Mouse (Mus musculus) limb, embryonic 13.5 days (tissue): ENCODE measurements around the gene Necab3. TPM values are rescaled to one million over a fixed set of nuclear protein-coding genes. Genes with fewer than 3 reads are reported as not detected.

Experiments
- ATAC-seq: fragments of 200-750 bp; cut with Nextera tagmentation; 2 replicates; pipeline ENCODE4 v1.8.0; 2017; ENCODE audit warnings: low read depth, moderate number of reproducible peaks, moderate TSS enrichment; ENCODE audit not compliant: low FRiP score
- H3K27ac ChIP-seq: fragments of 300-500 bp; sonication (generic); 2 replicates; pipeline ENCODE4 v1.5.1; 2015; ENCODE audit warnings: inconsistent platforms, mild to moderate bottlenecking, moderate library complexity
- H3K27me3 ChIP-seq: fragments of 300-500 bp; sonication (generic); 2 replicates; pipeline ENCODE4 v1.6.1; 2015; ENCODE audit warnings: mild to moderate bottlenecking, inconsistent platforms
- H3K36me3 ChIP-seq: fragments of 300-500 bp; sonication (generic); 2 replicates; pipeline ENCODE4 v1.6.1; 2015; ENCODE audit warnings: inconsistent platforms, mild to moderate bottlenecking, moderate library complexity
- H3K4me1 ChIP-seq: fragments of 300-500 bp; sonication (generic); 2 replicates; pipeline ENCODE4 v1.6.1; 2015; ENCODE audit warnings: inconsistent platforms
- H3K4me2 ChIP-seq: fragments of 300-500 bp; sonication (generic); replicated peaks from 2 replicates; pipeline ENCODE4 v1.6.1; 2015; ENCODE audit warnings: inconsistent platforms, mild to moderate bottlenecking, moderate library complexity
- H3K4me3 ChIP-seq: fragments of 300-500 bp; sonication (generic); 2 replicates; pipeline ENCODE4 v1.5.1; 2015; ENCODE audit warnings: moderate library complexity, mild to moderate bottlenecking, inconsistent platforms
- H3K9ac ChIP-seq: fragments of 300-500 bp; sonication (generic); 2 replicates; pipeline ENCODE4 v1.6.1; 2015; ENCODE audit warnings: mild to moderate bottlenecking, inconsistent platforms
- H3K9me3 ChIP-seq: fragments of 300-500 bp; sonication (generic); 2 replicates; pipeline ENCODE4 v1.6.1; 2016; ENCODE audit warnings: inconsistent platforms
- WGBS: fragments of 180-500 bp; shearing (Covaris S2); methylation state at CpG from one replicate; pipeline ENCODE4 v1.1.7; 2015; 5-methylcytosine and 5-hydroxymethylcytosine counted together
- polyA plus RNA-seq: library from polyadenylated mRNA; unstranded; fragments of >200 nt; fragmentation: Nextera tagmentation; extraction: Ambion mirVana; gene quantifications from 2 replicates; pipeline ENCODE4 v1.2.1, GENCODE M21; 2015

Necab3 gene
- 3.7 and 3.9 TPM in 2 replicates for polyA plus RNA-seq

DNA sequence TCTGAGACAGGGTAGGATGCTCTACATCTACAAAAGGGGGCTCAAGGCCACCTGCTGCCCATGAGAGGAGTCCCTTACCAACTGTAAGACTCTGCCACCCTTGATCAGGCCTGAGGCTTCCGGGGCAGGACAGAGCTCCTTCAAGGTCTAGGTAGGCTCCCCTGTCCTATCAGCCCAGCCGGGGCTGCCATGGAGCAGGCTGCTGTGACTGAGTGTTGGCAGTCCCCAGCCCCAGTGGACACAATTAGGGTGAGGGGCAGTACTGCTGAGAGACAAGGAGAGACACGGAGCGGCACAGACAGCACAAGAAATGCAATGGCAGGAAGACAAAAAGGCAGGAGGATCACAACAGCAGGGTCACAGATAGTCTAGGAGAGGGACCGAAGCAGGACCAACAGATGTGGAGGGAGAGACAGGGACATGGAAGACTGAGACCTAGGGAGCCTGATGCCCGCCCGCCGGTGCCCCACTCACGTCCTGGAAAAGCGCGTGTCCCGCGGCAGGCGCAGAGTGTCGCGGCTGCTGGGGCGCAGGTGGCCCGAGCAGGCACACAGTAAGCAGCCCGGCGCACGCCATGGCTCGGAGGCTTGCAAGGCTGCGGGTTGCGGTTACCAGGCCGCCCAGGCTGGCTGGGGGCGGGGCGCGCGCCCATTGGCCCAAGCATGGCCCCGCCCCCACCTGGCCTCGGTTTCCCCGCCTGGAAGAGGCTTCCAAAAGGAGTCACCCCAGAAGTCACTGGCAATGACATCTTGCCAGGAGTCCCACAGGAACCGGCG, at the start of gene Necab3:
Gene Necab3, minus strand, starts transcription at position 627 of the 776 bp plus-strand sequence.
- WGBS, result 4% methylated on average over 34 of the region's 34 CpGs
- H3K36me3 ChIP-seq, result peaks cover 30% of the 10 kb centered on the region
- H3K4me3 ChIP-seq, result peak within 1 kb of the TSS; percentile 39
- H3K9me3 ChIP-seq, result no peaks in the 10 kb centered on the region
- no peaks in the 10 kb centered on the region for H3K27me3 ChIP-seq
- ATAC-seq, result peak; percentile 37; the same call in 1 of the 2 replicates
- H3K9ac ChIP-seq, result peak within 1 kb of the TSS; percentile 57
- H3K4me1 ChIP-seq, result peaks cover 30% of the 10 kb centered on the region
- no peak within 1 kb of the TSS for H3K27ac ChIP-seq
- peak within 1 kb of the TSS; percentile 69 for H3K4me2 ChIP-seq

DNA sequence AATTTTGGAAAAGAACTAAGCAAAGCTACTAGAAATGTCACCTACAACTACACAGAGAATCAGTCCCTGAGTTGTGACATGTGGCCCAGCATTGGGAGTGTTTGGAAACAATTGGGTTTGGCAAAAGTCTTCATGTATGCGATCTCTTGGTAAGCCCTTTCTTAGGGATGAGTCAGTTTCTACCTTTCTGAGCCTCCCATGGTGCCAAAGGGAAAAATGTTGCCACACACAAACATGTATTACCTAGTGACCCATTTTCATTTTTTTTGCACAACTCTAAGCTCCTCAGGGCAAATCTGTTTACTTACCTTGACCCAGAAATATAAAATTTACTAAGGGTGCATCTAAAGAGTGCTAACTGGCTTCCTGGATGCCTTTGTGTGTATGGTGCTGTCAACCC, 48.3 kb upstream of the Necab3 start:
- H3K9ac ChIP-seq, result no peak overlapping the region
- no peak overlapping the region for H3K4me2 ChIP-seq
- 0 out of 2 replicates have a peak, but pooled peaks cover 6% of the 10 kb centered on the region for H3K27me3 ChIP-seq
- 88% methylated on average over 1 of the region's 1 CpGs for WGBS
- H3K4me1 ChIP-seq, result peaks cover 12% of the 10 kb centered on the region
- no peaks in the 10 kb centered on the region for H3K36me3 ChIP-seq
- H3K4me3 ChIP-seq, result no peak overlapping the region
- no peak for ATAC-seq
- no peaks in the 10 kb centered on the region for H3K9me3 ChIP-seq
- H3K27ac ChIP-seq, result no peak overlapping the region

DNA sequence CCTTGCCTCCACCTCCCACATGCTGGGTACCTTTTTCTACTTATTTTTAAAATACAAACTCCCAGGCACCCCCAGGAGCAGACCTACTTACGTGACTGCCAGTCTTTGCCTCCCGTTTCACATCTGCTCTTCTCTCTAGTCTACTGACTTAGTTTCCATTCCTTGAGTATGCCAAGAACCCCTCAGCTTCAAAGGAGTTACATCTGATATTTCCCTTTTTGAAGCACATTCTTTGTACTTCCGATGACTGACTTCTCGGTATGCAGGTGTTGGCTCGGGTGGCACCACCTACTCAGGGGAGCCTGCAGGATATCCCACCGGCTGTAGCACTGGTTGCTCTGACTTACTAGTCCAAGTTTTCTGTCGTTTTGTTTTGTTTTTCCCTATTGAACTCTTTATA, 45.5 kb upstream of the Necab3 start:
- H3K4me2 ChIP-seq, result peak overlapping the region; percentile 84
- no peak for ATAC-seq
- H3K27me3 ChIP-seq, result 0 out of 2 replicates have a peak, but pooled peaks cover 6% of the 10 kb centered on the region
- peaks cover 12% of the 10 kb centered on the region for H3K4me1 ChIP-seq
- WGBS, result 33% methylated on average over 7 of the region's 7 CpGs
- 0 out of 2 replicates have a peak overlapping the region, but pooled peaks have one; percentile 31 for H3K9ac ChIP-seq
- no peak overlapping the region for H3K27ac ChIP-seq
- H3K4me3 ChIP-seq, result peak overlapping the region; percentile 81
- no peaks in the 10 kb centered on the region for H3K36me3 ChIP-seq
- H3K9me3 ChIP-seq, result no peaks in the 10 kb centered on the region

DNA sequence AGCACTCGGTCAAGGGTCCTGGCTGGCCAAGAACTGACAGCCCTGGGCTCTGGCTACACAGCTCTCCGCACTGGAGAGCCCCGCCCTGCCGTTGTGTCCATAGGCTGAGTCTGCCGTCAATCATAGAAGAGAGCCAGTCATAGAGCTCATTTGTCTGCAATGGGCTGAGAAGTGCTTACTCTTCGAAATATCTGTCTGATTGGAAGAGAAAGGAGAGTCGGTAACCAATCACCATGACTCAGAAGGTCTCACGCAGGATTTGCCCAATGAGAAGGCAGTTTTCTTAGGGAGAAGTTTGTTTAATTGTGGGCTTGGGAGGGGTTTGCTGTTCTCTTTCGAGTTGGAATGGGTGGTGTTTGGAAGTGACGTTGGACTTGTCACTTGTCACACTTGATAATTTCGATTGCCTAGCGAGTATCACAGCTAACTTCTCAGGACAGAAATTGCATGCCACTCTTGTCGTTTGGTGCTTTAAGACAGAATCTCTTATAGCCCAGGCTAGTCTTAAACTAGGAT, 45.0 kb upstream of the Necab3 start, which contains the start of gene Pxmp4:
Gene Pxmp4, minus strand, starts transcription at position 71 of the 516 bp plus-strand sequence.
- Histone ChIP-seq H3K4me1 (peaks cover 12% of the 10 kb centered on the region), H3K9ac (peak within 1 kb of the TSS; percentile 85), H3K27me3 (0 out of 2 replicates have a peak, but pooled peaks cover 4% of the 10 kb centered on the region), H3K4me3 (peak within 1 kb of the TSS; percentile 81), H3K4me2 (peak within 1 kb of the TSS; percentile 84), H3K27ac (no peak within 1 kb of the TSS), H3K36me3 (no peaks in the 10 kb centered on the region), H3K9me3 (no peaks in the 10 kb centered on the region)
- WGBS, result under 1% methylated on average over 13 of the region's 13 CpGs
- peak; percentile 100 for ATAC-seq

DNA sequence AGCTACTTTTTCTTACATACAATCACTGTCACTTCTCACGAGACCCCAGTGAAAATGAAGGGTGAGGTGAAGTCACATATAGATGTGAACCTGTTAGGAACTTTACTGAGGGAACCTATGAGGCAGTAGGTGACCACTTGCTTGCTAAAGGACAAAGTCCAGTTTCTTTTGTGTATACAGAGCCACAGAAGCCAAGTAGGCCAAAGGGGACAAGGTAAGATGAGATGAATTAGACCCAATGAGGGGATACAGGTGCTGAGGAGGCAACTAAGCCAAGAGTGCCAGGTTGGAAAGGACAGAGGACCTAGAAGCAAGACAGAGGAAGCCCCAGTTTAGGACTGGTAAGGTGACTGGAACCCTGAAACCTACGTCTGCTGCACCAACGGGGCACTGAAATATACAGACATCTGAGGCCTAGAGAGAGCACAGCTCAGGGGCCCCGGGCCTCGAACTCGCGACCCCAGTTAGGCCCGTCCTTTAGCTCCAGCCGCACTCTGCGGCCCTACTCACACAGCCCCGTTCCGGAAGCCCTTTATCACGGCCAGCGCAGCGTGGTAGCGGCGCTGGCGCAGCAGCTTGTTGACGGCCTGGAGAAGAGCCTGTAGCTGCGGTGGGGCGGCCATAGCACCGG, 44.4 kb upstream of the Necab3 start:
- 0 out of 2 replicates have a peak, but pooled peaks cover 4% of the 10 kb centered on the region for H3K27me3 ChIP-seq
- peaks cover 12% of the 10 kb centered on the region for H3K4me1 ChIP-seq
- WGBS, result 18% methylated on average over 22 of the region's 22 CpGs
- H3K9ac ChIP-seq, result peak overlapping the region; percentile 85
- peak overlapping the region; percentile 84 for H3K4me2 ChIP-seq
- peak overlapping the region; percentile 81 for H3K4me3 ChIP-seq
- no peak; the same call in 1 of the 2 replicates for ATAC-seq
- H3K27ac ChIP-seq, result no peak overlapping the region
- no peaks in the 10 kb centered on the region for H3K9me3 ChIP-seq
- no peaks in the 10 kb centered on the region for H3K36me3 ChIP-seq

DNA sequence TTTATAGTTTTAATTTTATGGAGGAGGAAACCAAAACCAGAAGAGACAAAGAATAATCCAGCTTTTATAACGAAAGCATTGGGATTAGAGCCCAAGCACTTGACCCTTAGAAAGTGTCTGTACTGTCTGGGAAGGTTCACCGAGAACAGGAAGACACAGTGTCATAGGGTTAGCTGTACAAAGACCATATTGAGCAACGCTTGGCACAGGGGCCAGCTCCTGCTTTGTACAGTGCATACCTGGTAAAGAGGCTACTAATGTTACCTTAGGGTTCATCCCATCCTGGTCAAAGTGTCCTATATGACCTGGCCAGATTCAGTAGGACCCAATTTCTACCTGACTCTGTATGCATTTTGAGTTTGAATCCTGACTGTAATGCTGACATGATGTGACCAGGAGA, 42.6 kb upstream of the Necab3 start:
- H3K36me3 ChIP-seq, result no peaks in the 10 kb centered on the region
- no peaks in the 10 kb centered on the region for H3K9me3 ChIP-seq
- H3K27ac ChIP-seq, result no peak overlapping the region
- 0 out of 2 replicates have a peak, but pooled peaks cover 4% of the 10 kb centered on the region for H3K27me3 ChIP-seq
- no peak overlapping the region for H3K4me2 ChIP-seq
- H3K9ac ChIP-seq, result no peak overlapping the region
- H3K4me3 ChIP-seq, result no peak overlapping the region
- H3K4me1 ChIP-seq, result peaks cover 12% of the 10 kb centered on the region
- no peak for ATAC-seq
- WGBS, result 82% methylated on average over 3 of the region's 3 CpGs

DNA sequence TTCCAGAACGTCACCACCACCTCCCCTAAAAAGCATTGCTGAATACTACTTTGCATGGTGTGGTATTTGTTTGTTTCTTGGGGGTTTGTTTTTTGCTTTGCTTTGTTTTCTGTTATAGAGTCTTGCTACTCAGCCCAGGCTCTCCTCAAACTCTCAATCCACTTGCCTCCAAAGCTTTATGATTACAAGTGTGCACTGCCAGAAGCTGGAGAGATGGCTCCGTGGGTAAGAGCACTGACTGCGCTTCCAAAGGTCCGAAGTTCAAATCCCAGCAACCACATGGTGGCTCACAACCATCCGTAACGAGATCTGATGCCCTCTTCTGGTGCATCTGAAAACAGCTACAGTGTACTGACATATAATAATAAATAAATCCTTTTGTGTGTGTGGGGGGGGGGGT, 41.9 kb upstream of the Necab3 start:
- no peak for ATAC-seq
- Histone ChIP-seq H3K9ac (no peak overlapping the region), H3K4me1 (peaks cover 12% of the 10 kb centered on the region), H3K4me2 (no peak overlapping the region), H3K27me3 (0 out of 2 replicates have a peak, but pooled peaks cover under 1% of the 10 kb centered on the region), H3K36me3 (peaks cover 3% of the 10 kb centered on the region; the same call in 1 of the 2 replicates), H3K9me3 (no peaks in the 10 kb centered on the region), H3K27ac (no peak overlapping the region), H3K4me3 (no peak overlapping the region)
- 69% methylated on average over 6 of the region's 6 CpGs for WGBS

DNA sequence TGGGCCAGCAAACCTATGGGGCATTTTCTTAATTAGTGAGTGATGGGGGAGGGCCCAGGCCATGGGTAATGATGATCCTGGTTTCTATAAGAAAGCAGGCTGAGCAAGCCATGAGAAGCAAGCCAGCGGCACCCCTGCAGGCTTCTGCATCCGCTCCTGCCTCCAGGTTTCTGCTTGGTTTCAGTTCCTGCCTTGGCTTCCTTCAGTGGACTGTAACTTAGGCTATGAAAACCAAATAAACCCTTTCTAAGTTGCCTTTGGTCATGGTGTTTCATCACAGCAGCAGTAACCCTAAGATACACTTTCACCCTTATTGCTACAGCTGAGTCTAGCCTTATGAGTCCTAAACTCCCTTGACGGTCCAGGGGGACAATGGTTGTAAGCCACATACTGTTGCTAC, 38.7 kb upstream of the Necab3 start:
- Histone ChIP-seq H3K9ac (no peak overlapping the region), H3K9me3 (no peaks in the 10 kb centered on the region), H3K4me2 (no peak overlapping the region), H3K27me3 (no peaks in the 10 kb centered on the region), H3K27ac (no peak overlapping the region), H3K4me1 (no peaks in the 10 kb centered on the region), H3K4me3 (no peak overlapping the region), H3K36me3 (peaks cover 28% of the 10 kb centered on the region)
- 89% methylated on average over 3 of the region's 3 CpGs for WGBS
- ATAC-seq, result no peak

DNA sequence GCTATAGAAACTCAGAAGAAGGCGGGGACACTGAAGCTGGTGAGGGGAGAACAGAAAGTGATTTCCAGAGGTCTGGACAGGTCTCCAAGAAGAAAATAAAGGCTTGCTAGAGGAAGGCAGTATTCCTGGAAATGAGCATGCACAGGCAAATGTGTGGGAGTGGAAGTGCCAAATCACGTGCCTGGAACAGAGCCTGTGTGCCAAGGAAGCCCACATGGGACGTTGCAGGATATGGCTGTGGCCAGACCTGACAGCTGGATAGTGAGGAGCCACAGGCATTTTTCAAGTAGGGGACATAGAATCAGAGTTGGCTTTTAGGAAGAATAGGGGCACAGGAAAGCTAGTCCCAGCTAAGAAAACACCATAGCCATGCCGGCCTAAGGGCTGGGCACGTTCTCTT, 37.1 kb upstream of the Necab3 start:
- 81% methylated on average over 5 of the region's 5 CpGs for WGBS
- Histone ChIP-seq H3K4me3 (no peak overlapping the region), H3K4me2 (no peak overlapping the region), H3K9me3 (no peaks in the 10 kb centered on the region), H3K27ac (no peak overlapping the region), H3K4me1 (no peaks in the 10 kb centered on the region), H3K36me3 (peaks cover 29% of the 10 kb centered on the region), H3K9ac (no peak overlapping the region), H3K27me3 (no peaks in the 10 kb centered on the region)
- ATAC-seq, result no peak

DNA sequence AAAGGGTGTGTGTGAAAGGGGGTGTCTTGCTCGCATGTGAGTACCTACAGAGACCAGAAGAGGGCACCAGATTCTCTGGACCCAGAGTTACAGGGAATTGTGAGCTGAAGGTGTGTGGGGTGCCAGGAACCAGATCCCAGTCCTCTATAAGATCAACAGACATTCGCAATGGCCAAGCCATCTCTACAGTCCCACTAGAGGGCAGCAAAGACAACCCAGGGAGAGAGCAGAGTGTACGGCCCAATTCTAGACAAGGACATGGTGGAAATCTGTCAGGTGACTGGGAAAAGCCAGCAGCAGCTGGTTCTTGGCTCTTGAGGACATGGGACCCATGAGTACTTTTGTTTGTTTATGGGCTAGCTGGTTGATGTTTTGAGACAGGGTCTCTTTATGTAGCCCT, 34.3 kb upstream of the Necab3 start:
- WGBS, result 71% methylated on average over 3 of the region's 3 CpGs
- no peaks in the 10 kb centered on the region for H3K4me1 ChIP-seq
- H3K27ac ChIP-seq, result no peak overlapping the region
- ATAC-seq, result no peak
- H3K9me3 ChIP-seq, result no peaks in the 10 kb centered on the region
- no peaks in the 10 kb centered on the region for H3K27me3 ChIP-seq
- H3K9ac ChIP-seq, result no peak overlapping the region
- H3K4me2 ChIP-seq, result no peak overlapping the region
- H3K4me3 ChIP-seq, result no peak overlapping the region
- H3K36me3 ChIP-seq, result peaks cover 29% of the 10 kb centered on the region

DNA sequence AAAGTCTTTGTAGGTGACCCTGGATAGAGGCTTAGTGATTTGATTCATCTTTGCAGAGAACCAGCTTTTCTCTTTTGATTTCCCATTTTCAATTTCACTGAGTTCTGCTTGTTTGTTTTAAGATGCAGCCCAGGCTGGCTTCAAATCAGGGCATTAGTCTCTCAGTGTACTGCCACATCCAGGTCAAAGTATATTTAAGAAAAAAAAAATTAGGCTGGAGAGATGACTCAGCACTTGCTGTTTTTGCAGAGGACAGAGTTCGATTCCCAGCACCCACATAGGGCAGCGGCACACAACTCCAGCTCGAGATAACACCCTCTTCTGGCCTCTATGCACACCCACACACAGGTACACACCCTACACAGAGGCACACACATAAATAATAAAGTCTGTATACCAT, 32.5 kb upstream of the Necab3 start:
- no peaks in the 10 kb centered on the region for H3K4me1 ChIP-seq
- no peak overlapping the region for H3K9ac ChIP-seq
- 80% methylated on average over 3 of the region's 3 CpGs for WGBS
- H3K36me3 ChIP-seq, result peaks cover 43% of the 10 kb centered on the region
- H3K27me3 ChIP-seq, result no peaks in the 10 kb centered on the region
- no peaks in the 10 kb centered on the region for H3K9me3 ChIP-seq
- H3K4me2 ChIP-seq, result no peak overlapping the region
- no peak; the same call in 1 of the 2 replicates for ATAC-seq
- H3K4me3 ChIP-seq, result no peak overlapping the region
- no peak overlapping the region for H3K27ac ChIP-seq

DNA sequence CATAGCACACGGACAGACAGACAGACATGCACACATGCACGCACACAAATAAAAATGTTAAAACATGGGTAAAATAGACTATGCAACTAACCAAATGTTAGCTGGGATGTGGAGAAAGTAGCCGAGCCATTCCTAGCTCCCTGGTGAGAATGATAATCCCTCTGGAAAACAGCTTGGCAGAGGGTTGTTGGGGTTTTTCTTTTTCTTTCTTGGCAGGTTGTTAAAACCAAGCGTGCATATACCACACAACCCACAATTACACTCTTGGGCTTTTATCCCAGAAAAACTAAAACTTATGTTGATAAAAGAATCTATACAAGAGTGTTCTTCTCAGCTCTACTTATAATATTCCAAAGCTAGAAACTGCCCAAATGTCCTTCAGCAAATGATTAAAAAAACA, 30.4 kb upstream of the Necab3 start:
- Histone ChIP-seq H3K9me3 (no peaks in the 10 kb centered on the region), H3K4me3 (no peak overlapping the region), H3K27me3 (no peaks in the 10 kb centered on the region), H3K27ac (no peak overlapping the region), H3K36me3 (peaks cover 31% of the 10 kb centered on the region), H3K9ac (no peak overlapping the region), H3K4me2 (no peak overlapping the region), H3K4me1 (peaks cover 16% of the 10 kb centered on the region; the same call in 1 of the 2 replicates)
- ATAC-seq, result no peak
- WGBS, result 78% methylated on average over 4 of the region's 4 CpGs
